Mouse (Mus musculus) midbrain, embryonic 14.5 days (tissue): Measurements from ENCODE around the gene Map3k5. TPM values are rescaled to one million over a fixed set of nuclear protein-coding genes. Genes with fewer than 3 reads are reported as not detected.

Source experiments
- ATAC-seq: fragments of 200-750 bp; cut with Nextera tagmentation; 2 replicates; pipeline ENCODE4 v1.8.0; 2017; ENCODE audit warnings: moderate number of reproducible peaks, moderate library complexity; ENCODE audit not compliant: low FRiP score, low TSS enrichment
- DNase-seq: peaks from one replicate; pipeline ENCODE4 v3.0.0-alpha.2; 2015
- H3K27ac ChIP-seq: fragments of 300-500 bp; sonication (generic); replicated peaks from 2 replicates; pipeline ENCODE4 v1.5.1; 2014; ENCODE audit warnings: mild to moderate bottlenecking, low read depth, low read length, moderate library complexity
- H3K27me3 ChIP-seq: fragments of 300-500 bp; sonication (generic); 2 replicates; pipeline ENCODE4 v1.6.1; 2014; ENCODE audit warnings: low read length, control low read depth, mixed read lengths; ENCODE audit not compliant: control insufficient read depth, insufficient read depth
- H3K36me3 ChIP-seq: fragments of 300-500 bp; sonication (generic); 2 replicates; pipeline ENCODE4 v1.6.1; 2014; ENCODE audit warnings: low read length, control low read depth; ENCODE audit not compliant: control insufficient read depth, insufficient read depth
- H3K4me1 ChIP-seq: fragments of 300-500 bp; sonication (generic); 2 replicates; pipeline ENCODE4 v1.6.1; 2014; ENCODE audit warnings: mild to moderate bottlenecking, antibody characterized with exemption, low read length, control low read depth; ENCODE audit not compliant: control insufficient read depth, insufficient read depth
- H3K4me2 ChIP-seq: fragments of 300-500 bp; sonication (generic); 2 replicates; pipeline ENCODE4 v1.6.1; 2014; ENCODE audit warnings: mild to moderate bottlenecking, low read length, moderate library complexity
- H3K4me3 ChIP-seq: fragments of 300-500 bp; sonication (generic); replicated peaks from 2 replicates; pipeline ENCODE4 v1.5.1; 2014; ENCODE audit warnings: low read depth, low read length
- H3K9ac ChIP-seq: fragments of 300-500 bp; sonication (generic); replicated peaks from 2 replicates; pipeline ENCODE4 v1.6.1; 2014; ENCODE audit warnings: mild to moderate bottlenecking, low read length, moderate library complexity
- H3K9me3 ChIP-seq: fragments of 300-500 bp; sonication (generic); 2 replicates; pipeline ENCODE4 v1.6.1; 2016; ENCODE audit warnings: low read length, control low read depth, mixed read lengths; ENCODE audit not compliant: control insufficient read depth
- WGBS: fragments of 180-500 bp; shearing (Covaris S2); extraction: QIAGEN DNeasy Blood & Tissue Kit; methylation state at CpG from one replicate; pipeline ENCODE4 v1.1.7; 2014; 5-methylcytosine and 5-hydroxymethylcytosine counted together
- polyA plus RNA-seq: library from polyadenylated mRNA; unstranded; fragments of >200 nt; fragmentation: Nextera tagmentation; extraction: Ambion mirVana; gene quantifications from 2 replicates; pipeline ENCODE4 v1.2.1, GENCODE M21; 2014

Map3k5 gene
- polyA plus RNA-seq, 1 experiment from 2014 or later, result 0.72 TPM

- 92% methylated on average over 11 of the region's 11 CpGs for WGBS
- DNase-seq (no peak), ATAC-seq (no peak)
- Histone ChIP-seq H3K9ac (no peak overlapping the region), H3K9me3 (no peaks in the 10 kb centered on the region), H3K27me3 (no peaks in the 10 kb centered on the region), H3K4me3 (no peak overlapping the region), H3K27ac (no peak overlapping the region), H3K4me1 (no peaks in the 10 kb centered on the region), H3K36me3 (no peaks in the 10 kb centered on the region), H3K4me2 (no peak overlapping the region)
Observed at GRCm38 (mm10) chr10:20090171-20090570, 155.9 kb downstream of the Map3k5 start.

- ATAC-seq, result no peak
- WGBS, result 98% methylated on average over 2 of the region's 2 CpGs
- no peaks in the 10 kb centered on the region for H3K36me3 ChIP-seq
- H3K4me2 ChIP-seq, result no peak overlapping the region
- no peaks in the 10 kb centered on the region for H3K4me1 ChIP-seq
- DNase-seq, result no peak
- no peak overlapping the region for H3K4me3 ChIP-seq
- no peaks in the 10 kb centered on the region for H3K27me3 ChIP-seq
- no peaks in the 10 kb centered on the region for H3K9me3 ChIP-seq
- H3K9ac ChIP-seq, result no peak overlapping the region
- no peak overlapping the region for H3K27ac ChIP-seq
Observed at GRCm38 (mm10) chr10:20091416-20091815, 157.1 kb downstream of the Map3k5 start.

- DNase-seq (no peak), ATAC-seq (no peak)
- Histone ChIP-seq H3K4me1 (no peaks in the 10 kb centered on the region), H3K36me3 (no peaks in the 10 kb centered on the region), H3K9me3 (no peaks in the 10 kb centered on the region), H3K27ac (no peak overlapping the region), H3K4me2 (no peak overlapping the region), H3K4me3 (no peak overlapping the region), H3K9ac (no peak overlapping the region), H3K27me3 (no peaks in the 10 kb centered on the region)
- WGBS, result 87% methylated on average over 3 of the region's 3 CpGs
Observed at GRCm38 (mm10) chr10:20092371-20092770, 158.1 kb downstream of the Map3k5 start.

- no peak overlapping the region for H3K4me3 ChIP-seq
- no peak for ATAC-seq
- no peaks in the 10 kb centered on the region for H3K27me3 ChIP-seq
- H3K27ac ChIP-seq, result no peak overlapping the region
- no peak overlapping the region for H3K9ac ChIP-seq
- H3K4me2 ChIP-seq, result no peak overlapping the region
- no peak for DNase-seq
- WGBS, result 93% methylated on average over 6 of the region's 6 CpGs
- no peaks in the 10 kb centered on the region for H3K9me3 ChIP-seq
- H3K4me1 ChIP-seq, result no peaks in the 10 kb centered on the region
- H3K36me3 ChIP-seq, result no peaks in the 10 kb centered on the region
Observed at GRCm38 (mm10) chr10:20101456-20101855, 167.2 kb downstream of the Map3k5 start.

- Histone ChIP-seq H3K4me3 (no peak overlapping the region), H3K9me3 (no peaks in the 10 kb centered on the region), H3K9ac (no peak overlapping the region), H3K27me3 (no peaks in the 10 kb centered on the region), H3K4me2 (no peak overlapping the region), H3K27ac (no peak overlapping the region), H3K36me3 (no peaks in the 10 kb centered on the region), H3K4me1 (no peaks in the 10 kb centered on the region)
- WGBS, result 86% methylated on average over 8 of the region's 8 CpGs
- no peak for DNase-seq
- ATAC-seq, result no peak
Observed at GRCm38 (mm10) chr10:20104271-20104931, 170.1 kb downstream of the Map3k5 start.

- Histone ChIP-seq H3K9me3 (no peaks in the 10 kb centered on the region), H3K4me1 (no peaks in the 10 kb centered on the region), H3K27me3 (no peaks in the 10 kb centered on the region), H3K4me3 (no peak overlapping the region), H3K4me2 (no peak overlapping the region), H3K27ac (no peak overlapping the region), H3K36me3 (no peaks in the 10 kb centered on the region), H3K9ac (no peak overlapping the region)
- WGBS, result 85% methylated on average over 4 of the region's 4 CpGs
- ATAC-seq (no peak), DNase-seq (no peak)
Observed at GRCm38 (mm10) chr10:20105575-20105974, 171.3 kb downstream of the Map3k5 start.

GRCm38 (mm10) chr10:20107031-20107430 lies 172.8 kb downstream of the Map3k5 start:
- Histone ChIP-seq H3K4me1 (no peaks in the 10 kb centered on the region), H3K36me3 (no peaks in the 10 kb centered on the region), H3K9me3 (no peaks in the 10 kb centered on the region), H3K4me2 (no peak overlapping the region), H3K27me3 (no peaks in the 10 kb centered on the region), H3K9ac (no peak overlapping the region), H3K27ac (no peak overlapping the region), H3K4me3 (no peak overlapping the region)
- 94% methylated on average over 14 of the region's 14 CpGs for WGBS
- no peak for ATAC-seq
- DNase-seq, result no peak

GRCm38 (mm10) chr10:20111508-20111907 lies 177.2 kb downstream of the Map3k5 start:
- Histone ChIP-seq H3K4me2 (no peak overlapping the region), H3K9me3 (no peaks in the 10 kb centered on the region), H3K4me3 (no peak overlapping the region), H3K27me3 (no peaks in the 10 kb centered on the region), H3K27ac (no peak overlapping the region), H3K9ac (no peak overlapping the region), H3K36me3 (no peaks in the 10 kb centered on the region), H3K4me1 (no peaks in the 10 kb centered on the region)
- no peak for DNase-seq
- WGBS, result 92% methylated on average over 5 of the region's 5 CpGs
- ATAC-seq, result no peak
